Mouse (Mus musculus) inflammation-experienced regulatory T-cells (primary cell): ENCODE results near the gene Cc2d1a. TPM values are rescaled to one million over a fixed set of nuclear protein-coding genes. Genes with fewer than 3 reads are reported as not detected.

Experiments
- polyA plus RNA-seq, 2 experiments: library from polyadenylated mRNA; unstranded; fragments of 100-300 nt; shearing (Covaris generic); gene quantifications; one replicate each; pipeline ENCODE4 v1.2.1; 2017

Cc2d1a gene
- 10 to 100 TPM; 42.3 to 51.2 TPM for polyA plus RNA-seq

DNA sequence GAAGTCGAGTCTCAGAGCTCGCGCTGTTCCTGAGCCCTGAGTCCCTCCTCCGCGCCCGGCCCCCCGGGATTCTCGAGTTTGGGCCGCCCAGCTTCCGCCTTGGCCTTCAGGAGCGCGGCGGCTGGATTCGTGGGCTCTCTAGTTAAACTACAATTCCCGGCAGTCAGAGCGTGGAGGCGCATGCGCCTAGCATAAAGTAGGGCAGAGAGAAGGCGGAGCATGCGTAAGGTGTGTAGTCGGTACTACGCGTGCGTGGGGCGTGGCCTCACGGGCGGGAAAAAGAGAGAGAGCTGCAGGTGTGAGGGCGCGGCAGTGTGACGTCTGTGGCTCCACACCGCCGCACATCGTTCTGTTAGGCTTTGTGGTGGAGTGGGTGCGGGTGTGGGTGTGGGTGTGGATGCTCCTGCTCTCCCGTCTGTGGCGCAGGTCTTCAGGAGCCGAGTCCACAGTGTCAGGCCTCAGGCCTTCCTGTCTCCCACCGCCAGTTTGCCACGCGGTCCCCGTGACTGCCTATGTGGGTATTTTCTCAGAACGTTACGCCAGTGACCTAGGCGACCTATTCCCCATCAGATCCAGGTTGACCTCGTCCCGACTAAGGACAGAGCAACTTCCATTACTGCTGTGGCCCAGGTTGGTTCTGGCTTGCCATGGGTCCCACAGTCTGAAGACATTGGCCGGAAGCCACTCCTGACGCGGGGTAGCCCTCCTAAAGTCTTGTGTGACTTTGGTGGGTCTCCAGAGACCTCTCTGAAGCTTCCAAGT, at the start of gene Cc2d1a, which contains the start of gene 4930432K21Rik:
TSS of gene Cc2d1a (minus strand) at position 168 of the 762 bp plus-strand sequence.
TSS of gene 4930432K21Rik (plus strand) at position 257 of the 762 bp plus-strand sequence.

DNA sequence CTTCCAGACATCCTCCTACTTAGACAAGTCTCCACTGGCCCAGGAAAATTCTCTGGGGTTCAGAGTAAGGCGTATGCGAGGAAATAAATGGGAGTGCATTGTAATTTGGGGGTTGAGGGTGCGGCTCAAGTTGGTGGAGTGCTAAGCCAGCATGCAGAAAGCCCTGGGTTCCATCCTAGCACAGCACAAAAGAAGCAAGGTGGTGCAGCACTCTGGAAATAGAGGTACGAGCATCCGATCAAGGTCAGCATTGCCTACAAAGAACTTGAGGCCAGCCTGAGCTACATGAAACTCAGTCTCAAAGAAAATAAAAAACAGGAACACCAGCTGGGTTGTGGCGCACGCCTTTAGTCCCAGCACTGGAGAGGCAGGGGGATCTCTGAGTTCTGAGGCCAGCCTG, 37.4 kb upstream of the Cc2d1a start, which contains the start of gene Nanos3:
TSS of gene Nanos3 (minus strand) at position 101 of the 400 bp plus-strand sequence.

DNA sequence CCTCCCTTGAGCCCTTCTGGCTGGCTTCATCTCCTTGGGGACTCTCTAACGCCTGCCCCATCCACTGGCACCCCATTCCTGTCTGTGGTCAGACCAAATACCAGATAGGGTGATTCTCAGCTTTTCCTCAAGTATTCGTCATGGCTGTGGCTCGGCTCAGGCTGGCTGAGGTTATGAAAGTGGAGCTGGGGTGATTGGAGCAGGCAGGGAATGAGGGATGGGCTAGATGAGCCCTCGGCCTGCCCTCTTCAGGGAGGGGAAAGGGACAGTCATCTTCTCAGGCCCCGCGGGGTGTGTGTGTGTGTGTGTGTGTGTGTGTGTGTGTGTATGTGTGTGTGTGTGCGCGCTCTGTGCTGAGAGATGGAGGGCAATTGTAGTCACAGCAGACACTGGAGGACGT, 22.1 kb downstream of the Cc2d1a start, which contains the start of gene Podnl1:
TSS of gene Podnl1 (plus strand) at position 334 of the 400 bp plus-strand sequence.

DNA sequence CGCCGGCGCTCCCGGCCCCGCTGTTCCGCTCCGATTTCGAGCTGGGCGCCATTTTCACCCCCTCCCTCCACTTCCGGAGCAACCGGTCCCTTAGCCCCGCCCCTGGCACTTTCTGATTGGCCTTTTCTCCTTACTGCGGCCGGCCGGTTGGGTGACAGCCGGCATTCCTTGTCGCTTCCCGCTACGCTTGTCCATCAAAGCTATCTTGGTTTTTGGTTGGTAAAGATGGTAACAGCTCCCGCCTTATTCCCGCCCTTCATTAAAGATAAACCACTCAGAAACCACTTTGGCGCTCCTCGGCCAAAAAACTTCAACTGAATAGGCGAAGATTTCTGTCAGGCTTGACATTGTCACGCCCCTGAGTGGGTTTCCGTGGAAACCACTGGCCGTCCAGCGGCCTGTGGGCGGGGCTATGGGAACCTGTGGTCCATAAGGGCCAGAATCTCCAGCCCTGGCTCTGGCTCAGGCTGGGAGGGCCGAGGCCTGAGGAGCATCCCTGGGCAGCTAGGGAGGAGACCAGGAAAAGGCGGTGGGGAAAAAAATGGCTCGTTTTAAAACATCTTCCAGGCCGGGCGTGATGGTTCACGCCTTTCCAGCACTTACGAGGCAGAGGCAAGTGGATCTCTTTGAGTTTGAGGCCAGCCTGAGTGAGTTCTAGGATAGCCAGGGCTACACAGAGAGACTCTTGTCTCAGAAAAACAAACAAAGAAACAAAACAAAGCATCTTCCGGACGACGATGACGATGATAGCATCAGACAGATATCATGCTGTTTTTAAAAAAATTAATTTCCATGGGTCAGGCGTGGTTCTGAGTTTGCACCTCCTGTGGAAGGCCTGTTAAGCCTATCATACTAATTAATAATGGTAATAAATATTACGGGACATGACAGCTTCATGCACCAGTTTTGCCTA, 42.8 kb downstream of the Cc2d1a start, which contains the start of gene Dcaf15:
TSS of gene Dcaf15 (minus strand) at position 72 of the 913 bp plus-strand sequence.

Other genes with a start within 250 kb of the Cc2d1a start
- 1 to 10 TPM; 6.8 to 8.2 TPM for gene Adgrl1, start 247.8 kb downstream of the Cc2d1a start, polyA plus RNA-seq
- under 1 TPM; 0.31 to 0.41 TPM for gene Gm10644, start 192.7 kb downstream of the Cc2d1a start, polyA plus RNA-seq
- 10 to 100 TPM; 15.0 to 20.4 TPM for gene Asf1b, start 192.4 kb downstream of the Cc2d1a start, polyA plus RNA-seq
- gene Prkaca, start 174.9 kb downstream of the Cc2d1a start, polyA plus RNA-seq, result 10 to 100 TPM; 54.4 to 56.5 TPM
- gene Samd1, start 150.3 kb downstream of the Cc2d1a start, polyA plus RNA-seq, result 10 to 100 TPM; 10.8 to 13.7 TPM
- 1 to 10 TPM in 1 of 2 experiments, under 1 TPM in 1; 0.27 to 1.9 TPM for gene 1700067K01Rik, start 146.4 kb downstream of the Cc2d1a start, polyA plus RNA-seq
- 1 to 10 TPM; 2.9 to 7.6 TPM for gene 2210011C24Rik, start 135.8 kb downstream of the Cc2d1a start, polyA plus RNA-seq
- 10 to 100 TPM; 11.3 to 13.7 TPM for gene Palm3, start 126.5 kb downstream of the Cc2d1a start, polyA plus RNA-seq
- gene Il27ra, start 105.3 kb downstream of the Cc2d1a start, polyA plus RNA-seq, result 100 to 1,000 TPM; 365 to 373 TPM
- gene Rln3, start 102.9 kb downstream of the Cc2d1a start, polyA plus RNA-seq, result 100 to 1,000 TPM in 1 of 2 experiments, 10 to 100 TPM in 1; 65.5 to 209 TPM
- gene Gm10643, start 82.8 kb downstream of the Cc2d1a start, polyA plus RNA-seq, result 1 to 10 TPM; 2.0 to 3.5 TPM
- 10 to 100 TPM; 23.1 to 37.3 TPM for gene Rfx1, start 81.1 kb downstream of the Cc2d1a start, polyA plus RNA-seq
- 10 to 100 TPM; 28.6 to 31.3 TPM for gene Dcaf15, start 43.2 kb downstream of the Cc2d1a start, polyA plus RNA-seq
- gene Podnl1, start 21.9 kb downstream of the Cc2d1a start, polyA plus RNA-seq, result 10 to 100 TPM; 21.0 to 24.1 TPM
- gene 4930432K21Rik, start 89 bp upstream of the Cc2d1a start, polyA plus RNA-seq, result 1 to 10 TPM; 1.5 to 1.8 TPM
- 1 to 10 TPM in 1 of 2 experiments, under 1 TPM in 1; 0.90 to 3.7 TPM for gene Nanos3, start 37.3 kb upstream of the Cc2d1a start, polyA plus RNA-seq
- gene Zswim4, start 89.1 kb upstream of the Cc2d1a start, polyA plus RNA-seq, result 10 to 100 TPM; 14.8 to 16.2 TPM
- gene D8Ertd738e, start 101.8 kb upstream of the Cc2d1a start, polyA plus RNA-seq, result 100 to 1,000 TPM; 221 to 259 TPM
- 100 to 1,000 TPM in 1 of 2 experiments, 10 to 100 TPM in 1; 98.0 to 107 TPM for gene Mri1, start 109.4 kb upstream of the Cc2d1a start, polyA plus RNA-seq
- gene Ccdc130, start 122.4 kb upstream of the Cc2d1a start, polyA plus RNA-seq, result 10 to 100 TPM; 39.1 to 48.4 TPM
- 10 to 100 TPM; 10.1 to 12.7 TPM for gene Cacna1a, start 240.5 kb upstream of the Cc2d1a start, polyA plus RNA-seq